Mouse (Mus musculus) urinary bladder, adult 2 months (tissue): Measurements from ENCODE around the gene Gpatch8. TPM values are rescaled to one million over a fixed set of nuclear protein-coding genes. Genes with fewer than 3 reads are reported as not detected.
A peak's percentile ranks its signal among the peaks of the same experiment; 100 is the strongest.

ENCODE experiments used
- DNase-seq: peaks from one replicate; pipeline ENCODE4 v3.0.0; 2022; ENCODE audit warnings: low spot score
- polyA plus RNA-seq: library from polyadenylated mRNA; depleted of rRNA; stranded (reverse); fragments of >200 nt; gene quantifications from 2 replicates; pipeline ENCODE4 v1.2.3, GENCODE M21; 2012

Gpatch8 gene
- polyA plus RNA-seq, 1 experiment: 17.5 TPM

GRCm38 (mm10) chr11:102496732-102497131, 59.5 kb downstream of the Gpatch8 start:
- no peak for DNase-seq

DNA sequence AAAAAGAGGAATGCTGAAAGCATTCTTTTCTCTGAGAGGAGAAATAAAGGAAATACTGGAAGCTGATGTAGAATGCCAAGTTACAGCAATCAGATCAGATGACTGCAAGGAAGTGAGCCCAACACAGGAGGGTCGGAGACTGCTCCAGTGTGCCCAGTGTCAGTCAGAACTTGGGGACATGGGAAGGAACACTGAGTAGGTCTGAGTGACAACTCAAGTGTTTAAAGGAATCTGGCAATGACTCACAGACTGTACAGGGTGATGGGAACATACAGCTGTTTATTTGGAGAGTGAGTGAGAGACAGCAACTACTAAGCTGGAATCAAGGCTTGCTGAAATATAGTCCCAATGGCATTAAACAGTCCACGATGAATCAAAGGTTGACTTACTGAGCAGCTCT, 60.0 kb downstream of the Gpatch8 start:
- no peak for DNase-seq

DNA sequence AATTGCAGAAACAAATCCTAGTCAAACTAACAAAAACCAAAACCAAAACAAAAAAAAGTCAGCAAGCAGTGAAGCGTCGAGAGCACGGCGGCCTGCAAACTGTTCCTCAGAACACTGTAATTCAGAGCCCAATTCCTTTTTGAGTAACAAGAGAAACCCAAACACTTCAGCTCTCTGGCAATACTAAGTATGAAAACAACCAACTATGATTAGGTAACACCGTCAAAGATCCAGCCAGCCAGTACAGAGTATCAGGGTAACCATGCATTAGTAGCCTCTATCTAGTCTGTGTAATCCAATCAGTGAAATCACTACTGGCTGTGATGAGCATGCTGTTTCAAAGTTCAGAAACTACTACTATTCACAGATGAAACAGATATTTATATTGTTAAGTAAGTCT, 60.5 kb downstream of the Gpatch8 start:
- DNase-seq: no peak

DNA sequence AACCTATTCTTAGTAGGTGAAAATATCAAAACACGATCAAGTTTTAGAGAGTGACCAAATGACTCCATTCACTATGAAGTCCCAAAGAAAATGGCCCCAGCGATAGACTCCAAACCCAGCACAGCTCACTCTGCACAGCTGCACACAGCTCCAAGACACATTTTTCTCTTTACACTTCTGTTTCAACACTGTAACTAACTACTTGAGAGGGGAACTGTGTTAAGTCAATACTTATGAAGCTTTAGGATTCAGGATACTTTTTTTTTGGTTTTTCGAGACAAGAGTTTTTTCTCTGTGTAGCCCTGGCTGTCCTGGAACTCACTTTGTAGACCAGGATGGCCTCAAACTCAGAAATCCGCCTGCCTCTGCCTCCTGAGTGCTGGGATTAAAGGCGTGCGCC, 61.1 kb downstream of the Gpatch8 start:
- DNase-seq: no peak

- no peak for DNase-seq
Measured at GRCm38 (mm10) chr11:102494063-102494650, 62.0 kb downstream of the Gpatch8 start.

GRCm38 (mm10) chr11:102493241-102493640, 63.0 kb downstream of the Gpatch8 start:
- no peak for DNase-seq

- DNase-seq: no peak
Measured at GRCm38 (mm10) chr11:102487901-102488300, 68.3 kb downstream of the Gpatch8 start.

DNA sequence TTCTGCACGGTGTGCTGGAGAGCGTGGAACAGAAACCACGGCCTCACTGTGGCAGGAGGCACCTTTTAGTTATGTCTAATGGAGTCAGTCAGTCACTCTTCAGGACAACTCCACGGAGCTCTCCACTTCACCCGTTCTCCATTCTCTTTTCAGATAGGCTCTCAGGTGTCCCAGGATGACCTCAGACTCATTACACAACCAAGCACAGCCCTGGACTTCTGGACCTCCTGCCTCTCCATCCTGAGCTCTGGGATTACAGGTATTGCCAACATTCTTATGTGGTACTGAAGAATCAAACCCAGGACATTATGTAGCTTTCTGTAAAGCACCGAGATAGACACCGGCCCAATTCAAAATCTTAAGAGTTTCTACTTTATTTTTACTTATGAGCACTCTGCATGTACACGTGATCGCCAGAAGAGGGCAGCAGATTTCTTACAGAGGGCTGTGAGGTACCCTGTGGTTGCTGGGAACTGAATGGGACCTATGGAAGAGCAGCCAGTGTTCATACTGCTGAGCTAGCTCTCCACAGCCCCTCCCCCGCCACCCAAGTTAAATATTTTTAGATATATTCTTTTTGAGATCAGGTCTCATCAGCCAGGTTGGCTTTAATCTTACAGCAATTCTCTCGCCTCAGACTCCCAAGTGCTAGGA, 69.3 kb downstream of the Gpatch8 start:
- no peak for DNase-seq

- DNase-seq: no peak
Measured at GRCm38 (mm10) chr11:102481779-102482178, 74.4 kb downstream of the Gpatch8 start.

DNA sequence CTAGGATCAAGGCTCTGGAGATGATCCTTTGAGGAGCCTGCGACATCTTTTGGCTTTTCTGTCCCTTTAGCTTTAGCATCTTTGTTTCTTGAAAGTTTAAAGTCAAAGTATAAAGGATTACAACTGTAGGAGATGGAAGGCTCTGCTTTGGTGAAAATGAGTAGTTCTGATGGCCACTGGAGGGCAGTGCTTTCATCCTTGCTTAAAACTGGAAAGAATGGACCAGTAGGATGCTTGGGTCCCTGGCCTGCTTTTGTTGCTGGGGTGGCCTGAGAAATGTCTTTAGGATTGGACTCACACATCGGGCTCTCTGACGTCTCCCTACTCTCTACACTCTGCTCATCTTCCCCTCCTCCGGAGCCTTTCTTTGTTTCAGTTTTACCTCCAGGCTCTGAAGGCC, 75.3 kb downstream of the Gpatch8 start:
- no peak for DNase-seq

- DNase-seq: no peak
Measured at GRCm38 (mm10) chr11:102480111-102480510, 76.1 kb downstream of the Gpatch8 start.

- DNase-seq: no peak
Measured at GRCm38 (mm10) chr11:102479581-102479980, 76.6 kb downstream of the Gpatch8 start.

DNA sequence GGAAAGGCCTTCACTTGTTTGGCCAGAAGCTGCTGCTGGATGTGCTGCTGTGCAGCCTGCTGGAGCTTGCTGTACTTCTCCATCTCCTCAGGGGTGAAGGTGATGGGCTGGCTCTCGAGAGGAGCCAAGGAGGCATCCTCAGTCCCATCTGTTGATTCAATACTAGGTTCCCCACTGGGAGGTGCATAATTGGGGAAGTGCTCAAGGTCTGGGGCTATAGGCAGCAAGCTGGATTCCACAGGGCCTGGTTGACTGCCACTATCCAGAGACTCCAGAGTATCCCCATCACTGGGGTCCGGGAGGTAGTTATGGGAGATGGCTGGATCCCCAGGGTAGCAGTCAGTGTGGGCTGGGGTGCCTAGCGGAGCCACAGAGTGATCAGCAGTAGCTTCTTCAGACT, 77.5 kb downstream of the Gpatch8 start:
- no peak for DNase-seq

- no peak for DNase-seq
Measured at GRCm38 (mm10) chr11:102475027-102475426, 81.2 kb downstream of the Gpatch8 start.

GRCm38 (mm10) chr11:102469648-102470357, 86.4 kb downstream of the Gpatch8 start, which contains the start of gene Itga2b:
Itga2b (minus strand) TSS chr11:102470122.
- DNase-seq: no peak

GRCm38 (mm10) chr11:102467041-102467631, 89.1 kb downstream of the Gpatch8 start:
- DNase-seq: peak; percentile 90

DNA sequence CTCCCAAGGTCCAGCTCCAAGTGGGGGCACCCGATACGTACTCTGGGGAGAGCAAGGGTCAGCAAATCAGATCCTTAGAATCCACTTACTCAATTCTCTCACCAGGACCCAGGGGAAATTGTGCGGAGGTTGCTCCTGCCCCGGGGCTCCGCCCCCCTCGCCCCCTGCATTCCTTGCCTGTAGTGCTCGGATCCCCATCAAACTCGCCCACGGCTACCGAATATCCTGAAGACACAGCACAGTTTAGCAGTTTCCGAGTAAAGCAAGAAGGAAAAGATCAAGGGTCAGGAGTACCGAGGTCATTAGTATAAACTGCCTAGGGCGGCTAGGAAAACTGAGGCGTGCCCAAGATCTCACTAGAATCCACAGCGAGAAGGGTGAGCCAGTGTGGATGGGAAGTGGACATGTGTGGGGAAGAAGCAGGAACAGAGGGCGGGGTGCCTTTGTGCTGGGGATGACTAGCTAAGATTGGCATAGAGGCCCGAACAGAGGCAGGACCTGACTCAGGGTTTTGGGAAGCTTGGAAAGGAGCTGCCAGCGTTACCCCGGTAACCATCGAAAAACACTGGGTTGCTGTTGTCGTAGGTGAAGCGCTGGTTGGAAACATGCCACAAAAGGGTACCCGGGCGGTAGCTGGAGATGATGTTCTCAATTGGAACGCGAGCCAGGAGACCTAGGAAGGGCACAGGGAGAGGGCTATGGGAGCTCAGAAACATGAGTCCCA, 90.3 kb downstream of the Gpatch8 start:
- no peak for DNase-seq

GRCm38 (mm10) chr11:102464901-102465300, 91.3 kb downstream of the Gpatch8 start:
- DNase-seq: no peak

GRCm38 (mm10) chr11:102461764-102462163, 94.4 kb downstream of the Gpatch8 start:
- DNase-seq: no peak

DNA sequence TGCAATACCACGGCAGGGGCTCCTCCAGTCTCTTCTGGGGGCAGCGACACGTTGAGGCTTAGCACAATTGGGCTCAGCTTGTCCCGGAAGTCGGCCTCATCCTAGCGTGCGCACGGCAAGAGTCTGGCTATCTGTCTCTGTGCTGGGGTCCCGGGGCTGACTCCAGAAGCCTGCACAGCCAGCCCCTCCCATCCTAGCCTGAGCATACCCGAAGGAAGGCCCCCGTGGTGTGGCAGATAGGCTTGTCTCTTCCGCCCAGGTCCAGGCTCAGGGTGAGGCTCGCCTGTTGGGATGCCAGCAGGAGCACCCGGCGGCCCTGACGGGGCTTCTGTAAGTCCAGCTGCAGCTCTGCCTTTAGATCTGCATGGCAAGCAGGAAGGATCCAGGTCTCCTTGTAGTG, 95.7 kb downstream of the Gpatch8 start:
- no peak for DNase-seq

GRCm38 (mm10) chr11:102455740-102456396, 100.3 kb downstream of the Gpatch8 start:
- DNase-seq: peak; percentile 60
